ENCODE assay signal across 11 mouse cellular contexts in the genomic region with DNA sequence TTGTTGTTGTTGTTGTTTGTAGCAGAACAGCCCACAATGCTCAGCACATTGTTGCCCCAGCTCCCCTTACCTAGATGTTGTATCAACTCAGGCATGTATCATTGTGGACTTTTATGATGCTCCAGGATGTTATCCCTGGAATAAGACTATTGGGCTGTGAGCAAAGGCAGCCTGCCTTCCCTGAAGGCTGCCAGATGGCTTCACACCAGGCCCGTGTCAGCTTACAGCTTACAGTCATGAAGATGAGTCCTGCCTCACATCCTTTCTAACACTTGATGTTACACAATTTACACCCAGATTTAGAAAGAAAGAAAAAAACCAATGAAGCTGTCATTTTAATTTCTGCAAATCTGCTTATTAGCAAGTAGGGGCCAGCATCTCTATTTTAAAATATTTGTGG.
DNase-seq lines count a peak whose midpoint lies in the region; ATAC-seq and TF ChIP-seq lines count a peak whose summit lies in the region.
"Had no signal": no experiment of that assay in that cellular context is flagged by ENCODE, and none has a peak within 500 bp of the region (broad histone marks: within the 10 kb centered on the region; RNA-seq: fewer than 3 reads in every experiment).

No protein-coding gene starts in this region.

- no peaks in the 10 kb centered on the region for H3K9me3 ChIP-seq in hindbrain, postnatal 0 days (ENCODE audit: low read length)
- no peaks in the 10 kb centered on the region for H3K9me3 ChIP-seq in hindbrain, embryonic 13.5 days
- H3K9me3 ChIP-seq in hindbrain, embryonic 12.5 days (replicated peaks), result no peaks in the 10 kb centered on the region

- no peaks in the 10 kb centered on the region for H3K36me3 ChIP-seq in hindbrain, postnatal 0 days (ENCODE audit: insufficient read depth, low read length)
- H3K36me3 ChIP-seq in hindbrain, embryonic 13.5 days, result no peaks in the 10 kb centered on the region
- no peaks in the 10 kb centered on the region for H3K36me3 ChIP-seq in hindbrain, embryonic 12.5 days

- no peak overlapping the region for H3K9ac ChIP-seq in hindbrain, postnatal 0 days (replicated peaks; ENCODE audit: low read length)
- H3K9ac ChIP-seq in hindbrain, embryonic 13.5 days, result no peak overlapping the region
- no peak overlapping the region for H3K9ac ChIP-seq in hindbrain, embryonic 12.5 days

- 0 out of 2 replicates have a peak overlapping the region, but pooled peaks have one; percentile 0 for H3K27ac ChIP-seq in hindbrain, postnatal 0 days
- no peak overlapping the region for H3K27ac ChIP-seq in hindbrain, embryonic 13.5 days
- no peak overlapping the region for H3K27ac ChIP-seq in gastrocnemius, adult 2 months
- no peak overlapping the region for H3K27ac ChIP-seq in hindbrain, embryonic 12.5 days

- no peak for ATAC-seq in hindbrain, postnatal 0 days
- ATAC-seq in hindbrain, embryonic 13.5 days (ENCODE audit: low FRiP score), result no peak
- ATAC-seq in megakaryocyte-erythroid progenitor cell, adult 5-6 weeks (replicated peaks; ENCODE audit: low FRiP score, low TSS enrichment, poor library complexity, severe bottlenecking), result no peak
- no peak for ATAC-seq in hindbrain, embryonic 12.5 days (ENCODE audit: low FRiP score)

- H3K4me2 ChIP-seq in hindbrain, postnatal 0 days (ENCODE audit: low read depth, low read length), result no peak overlapping the region
- no peak overlapping the region for H3K4me2 ChIP-seq in hindbrain, embryonic 13.5 days
- H3K4me2 ChIP-seq in hindbrain, embryonic 12.5 days (replicated peaks), result no peak overlapping the region

- H3K4me1 ChIP-seq in hindbrain, postnatal 0 days (ENCODE audit: insufficient read depth, low read length), result no peaks in the 10 kb centered on the region
- no peaks in the 10 kb centered on the region for H3K4me1 ChIP-seq in hindbrain, embryonic 13.5 days (replicated peaks)
- H3K4me1 ChIP-seq in hindbrain, embryonic 12.5 days, result no peaks in the 10 kb centered on the region

- intact Hi-C loops in gastrocnemius, adult 2 months (cut with DNase I), result loop anchor here (10.0 kb wide), 1 partner anchor 352 kb away; no protein-coding TSS in a partner anchor

- WGBS in hindbrain, postnatal 0 days, result 52% methylated on average over 1 of the region's 1 CpGs
- 67% methylated on average over 1 of the region's 1 CpGs for WGBS in hindbrain, embryonic 13.5 days
- 72% methylated on average over 1 of the region's 1 CpGs for WGBS in hindbrain, embryonic 12.5 days

- DNase-seq in hindbrain, postnatal 0 days (ENCODE audit: low spot score), result peak; percentile 68
- DNase-seq in cerebellum, adult 11-12 months, result peak; percentile 25
- DNase-seq in gastrocnemius, adult 2 months, result peak; percentile 75
- peak; percentile 64 for DNase-seq in right cerebral cortex, adult 18-20 months
- no peak for DNase-seq in urinary bladder, adult 2 months (ENCODE audit: low spot score)
- DNase-seq: kidney, adult 18-20 months; liver had no signal

- no peaks in the 10 kb centered on the region for H3K27me3 ChIP-seq in hindbrain, postnatal 0 days (ENCODE audit: insufficient read depth, low read length)
- H3K27me3 ChIP-seq in hindbrain, embryonic 13.5 days, result no peaks in the 10 kb centered on the region
- no peaks in the 10 kb centered on the region for H3K27me3 ChIP-seq in hindbrain, embryonic 12.5 days
- H3K27me3 ChIP-seq: CH12.LX had no signal

- H3K4me3 ChIP-seq in hindbrain, postnatal 0 days (ENCODE audit: low read length), result no peak overlapping the region
- H3K4me3 ChIP-seq in hindbrain, embryonic 13.5 days, result no peak overlapping the region
- H3K4me3 ChIP-seq in gastrocnemius, adult 2 months, result no peak overlapping the region
- H3K4me3 ChIP-seq in hindbrain, embryonic 12.5 days, result no peak overlapping the region

- no peak for TF ChIP-seq CTCF in hindbrain, postnatal 0 days (IDR thresholded peaks at IDR 0.05; ENCODE audit: low read depth)
- TF ChIP-seq CTCF in gastrocnemius, adult 2 months (IDR thresholded peaks at IDR 0.05), result no peak
